Mouse (Mus musculus): ENCODE data around the gene Hspa12a. TPM values are rescaled to one million over a fixed set of nuclear protein-coding genes. Genes with fewer than 3 reads are reported as not detected.
A peak's percentile ranks its signal among the peaks of the same experiment; 100 is the strongest.
"Not testable (repeated sequence)": the region's sequence is repeated elsewhere in the genome, so short reads cannot be mapped to it uniquely, and the experiment has no call there.

Gene Hspa12a
- total RNA-seq, 2 experiments from 2014 or later, result 7.0 to 7.8 TPM

- DNase-seq, result no peak
Measured at GRCm38 (mm10) chr19:58910941-58911368, 32.5 kb downstream of the Hspa12a start.

- DNase-seq, result no peak
Measured at GRCm38 (mm10) chr19:58908018-58908417, 35.4 kb downstream of the Hspa12a start.

GRCm38 (mm10) chr19:58906685-58907084 lies 36.8 kb downstream of the Hspa12a start:
- DNase-seq, result no peak

GRCm38 (mm10) chr19:58903899-58904327 lies 39.5 kb downstream of the Hspa12a start:
- DNase-seq, result peak; percentile 49

- no peak for DNase-seq
Measured at GRCm38 (mm10) chr19:58903079-58903898, 40.2 kb downstream of the Hspa12a start.

GRCm38 (mm10) chr19:58900471-58900870 lies 43.0 kb downstream of the Hspa12a start:
- DNase-seq, result not testable (repeated sequence)

- no peak for DNase-seq
Measured at GRCm38 (mm10) chr19:58896216-58896615, 47.2 kb downstream of the Hspa12a start.

GRCm38 (mm10) chr19:58889306-58890038 lies 54.0 kb downstream of the Hspa12a start:
- DNase-seq, result no peak

- no peak for DNase-seq
Measured at GRCm38 (mm10) chr19:58886467-58886866, 57.0 kb downstream of the Hspa12a start.

- no peak for DNase-seq
Measured at GRCm38 (mm10) chr19:58883451-58883850, 60.0 kb downstream of the Hspa12a start.

- no peak for DNase-seq
Measured at GRCm38 (mm10) chr19:58882336-58882735, 61.1 kb downstream of the Hspa12a start.

- DNase-seq, result no peak
Measured at GRCm38 (mm10) chr19:58879330-58879957, 64.0 kb downstream of the Hspa12a start.

GRCm38 (mm10) chr19:58878560-58878959 lies 64.9 kb downstream of the Hspa12a start:
- no peak for DNase-seq

- no peak for DNase-seq
Measured at GRCm38 (mm10) chr19:58873536-58873935, 69.9 kb downstream of the Hspa12a start.

- DNase-seq, result no peak
Measured at GRCm38 (mm10) chr19:58872381-58873259, 70.8 kb downstream of the Hspa12a start.

GRCm38 (mm10) chr19:58871878-58872277 lies 71.6 kb downstream of the Hspa12a start:
- no peak for DNase-seq

GRCm38 (mm10) chr19:58866651-58867050 lies 76.8 kb downstream of the Hspa12a start:
- DNase-seq, result no peak

GRCm38 (mm10) chr19:58865224-58865623 lies 78.2 kb downstream of the Hspa12a start:
- DNase-seq, result no peak

- DNase-seq, result no peak
Measured at GRCm38 (mm10) chr19:58864006-58864573, 79.4 kb downstream of the Hspa12a start.

GRCm38 (mm10) chr19:58861174-58861760 lies 82.2 kb downstream of the Hspa12a start:
- DNase-seq, result no peak

Measured in gastrocnemius, postnatal 25 days (tissue).